Mouse (Mus musculus): ENCODE measurements around the gene Bloc1s1. TPM values are rescaled to one million over a fixed set of nuclear protein-coding genes. Genes with fewer than 3 reads are reported as not detected.

Gene Bloc1s1
- polyA plus RNA-seq, 1 experiment from 2014 or later, result 186 TPM

GRCm38 (mm10) chr10:128901409-128901808 lies 22.4 kb downstream of the Bloc1s1 start:
- Histone ChIP-seq H3K9ac (no peak overlapping the region), H3K9me3 (no peaks in the 10 kb centered on the region), H3K4me1 (peaks cover 10% of the 10 kb centered on the region), H3K36me3 (no peaks in the 10 kb centered on the region), H3K4me3 (no peak overlapping the region), H3K4me2 (no peak overlapping the region), H3K27me3 (peaks cover 7% of the 10 kb centered on the region), H3K27ac (no peak overlapping the region)
- WGBS, result 72% methylated on average over 1 of the region's 1 CpGs
- no peak for ATAC-seq (ENCODE audit: borderline replicate concordance, extremely low read depth, low FRiP score, low TSS enrichment)

- Histone ChIP-seq H3K27ac (no peak within 1 kb of the TSS), H3K9me3 (no peaks in the 10 kb centered on the region), H3K9ac (no peak within 1 kb of the TSS), H3K27me3 (peaks cover 14% of the 10 kb centered on the region), H3K4me1 (peaks cover 17% of the 10 kb centered on the region), H3K36me3 (no peaks in the 10 kb centered on the region), H3K4me3 (no peak within 1 kb of the TSS), H3K4me2 (no peak within 1 kb of the TSS)
- ATAC-seq (ENCODE audit: borderline replicate concordance, extremely low read depth, low FRiP score, low TSS enrichment), result no peak
- 79% methylated on average over 3 of the region's 3 CpGs for WGBS
Measured at GRCm38 (mm10) chr10:128900698-128901097, 23.1 kb downstream of the Bloc1s1 start, which contains the start of gene Cd63. TSS of gene Cd63 (plus strand) at chr10:128900989.

- peaks cover 16% of the 10 kb centered on the region for H3K27me3 ChIP-seq
- H3K4me1 ChIP-seq, result peaks cover 24% of the 10 kb centered on the region
- ATAC-seq (ENCODE audit: borderline replicate concordance, extremely low read depth, low FRiP score, low TSS enrichment), result no peak
- no peak overlapping the region for H3K27ac ChIP-seq
- WGBS, result 69% methylated on average over 6 of the region's 6 CpGs
- H3K9ac ChIP-seq, result no peak overlapping the region
- H3K36me3 ChIP-seq, result no peaks in the 10 kb centered on the region
- H3K4me2 ChIP-seq, result no peak overlapping the region
- no peaks in the 10 kb centered on the region for H3K9me3 ChIP-seq
- no peak overlapping the region for H3K4me3 ChIP-seq
Measured at GRCm38 (mm10) chr10:128899759-128900490, 23.9 kb downstream of the Bloc1s1 start.

- Histone ChIP-seq H3K9ac (no peak overlapping the region), H3K27ac (peak overlapping the region; percentile 75), H3K4me2 (no peak overlapping the region), H3K4me1 (peaks cover 26% of the 10 kb centered on the region), H3K36me3 (no peaks in the 10 kb centered on the region), H3K27me3 (peaks cover 30% of the 10 kb centered on the region), H3K9me3 (no peaks in the 10 kb centered on the region), H3K4me3 (no peak overlapping the region)
- no peak for ATAC-seq (ENCODE audit: borderline replicate concordance, extremely low read depth, low FRiP score, low TSS enrichment)
- WGBS, result 0% methylated on average over 1 of the region's 1 CpGs
Measured at GRCm38 (mm10) chr10:128897501-128897900, 26.3 kb downstream of the Bloc1s1 start.

- 19% methylated on average over 1 of the region's 1 CpGs for WGBS
- ATAC-seq (ENCODE audit: borderline replicate concordance, extremely low read depth, low FRiP score, low TSS enrichment), result no peak
- H3K9ac ChIP-seq, result no peak overlapping the region
- H3K36me3 ChIP-seq, result no peaks in the 10 kb centered on the region
- H3K27ac ChIP-seq, result no peak overlapping the region; the same call in 1 of the 2 replicates
- H3K4me3 ChIP-seq, result no peak overlapping the region
- H3K4me2 ChIP-seq, result no peak overlapping the region
- H3K4me1 ChIP-seq, result peaks cover 31% of the 10 kb centered on the region
- no peaks in the 10 kb centered on the region for H3K9me3 ChIP-seq
- peaks cover 35% of the 10 kb centered on the region for H3K27me3 ChIP-seq
Measured at GRCm38 (mm10) chr10:128896807-128897206, 27.0 kb downstream of the Bloc1s1 start.

- H3K9me3 ChIP-seq, result no peaks in the 10 kb centered on the region
- ATAC-seq (ENCODE audit: borderline replicate concordance, extremely low read depth, low FRiP score, low TSS enrichment), result no peak
- H3K4me3 ChIP-seq, result peak overlapping the region; percentile 11
- 0 out of 2 replicates have a peak overlapping the region, but pooled peaks have one; percentile 27 for H3K27ac ChIP-seq
- peaks cover 35% of the 10 kb centered on the region for H3K27me3 ChIP-seq
- H3K4me1 ChIP-seq, result peaks cover 31% of the 10 kb centered on the region
- H3K4me2 ChIP-seq, result peak overlapping the region; percentile 39
- H3K9ac ChIP-seq, result no peak overlapping the region
- H3K36me3 ChIP-seq, result no peaks in the 10 kb centered on the region
- 6% methylated on average over 17 of the region's 17 CpGs for WGBS
Measured at GRCm38 (mm10) chr10:128895952-128896693, 27.7 kb downstream of the Bloc1s1 start.

- peak overlapping the region; percentile 11 for H3K4me3 ChIP-seq
- H3K4me2 ChIP-seq, result peak overlapping the region; percentile 39
- H3K9ac ChIP-seq, result no peak overlapping the region
- H3K4me1 ChIP-seq, result peaks cover 36% of the 10 kb centered on the region
- ATAC-seq (ENCODE audit: borderline replicate concordance, extremely low read depth, low FRiP score, low TSS enrichment), result no peak
- H3K27ac ChIP-seq, result 0 out of 2 replicates have a peak overlapping the region, but pooled peaks have one; percentile 27
- WGBS, result 0% methylated on average over 9 of the region's 9 CpGs
- H3K27me3 ChIP-seq, result peaks cover 35% of the 10 kb centered on the region
- H3K9me3 ChIP-seq, result no peaks in the 10 kb centered on the region
- no peaks in the 10 kb centered on the region for H3K36me3 ChIP-seq
Measured at GRCm38 (mm10) chr10:128895437-128895836, 28.4 kb downstream of the Bloc1s1 start.

GRCm38 (mm10) chr10:128892246-128892645 lies 31.6 kb downstream of the Bloc1s1 start:
- Histone ChIP-seq H3K36me3 (no peaks in the 10 kb centered on the region), H3K27ac (peak overlapping the region; percentile 93), H3K4me3 (peak overlapping the region; percentile 80), H3K4me1 (peaks cover 52% of the 10 kb centered on the region), H3K9me3 (no peaks in the 10 kb centered on the region), H3K4me2 (peak overlapping the region; percentile 92), H3K9ac (peak overlapping the region; percentile 69), H3K27me3 (peaks cover 35% of the 10 kb centered on the region)
- WGBS, result 2% methylated on average over 9 of the region's 9 CpGs
- ATAC-seq (ENCODE audit: borderline replicate concordance, extremely low read depth, low FRiP score, low TSS enrichment), result 0 out of 2 replicates have a peak, but pooled peaks have one; percentile 1

GRCm38 (mm10) chr10:128891296-128892094 lies 32.3 kb downstream of the Bloc1s1 start, which contains the start of gene Gdf11:
TSS of gene Gdf11 (minus strand) at chr10:128891718.
- Histone ChIP-seq H3K4me1 (peaks cover 45% of the 10 kb centered on the region), H3K27me3 (peaks cover 29% of the 10 kb centered on the region)

GRCm38 (mm10) chr10:128890383-128891295 lies 33.2 kb downstream of the Bloc1s1 start:
- WGBS, result 1% methylated on average over 40 of the region's 40 CpGs
- peak overlapping the region; percentile 92 for H3K4me2 ChIP-seq
- peaks cover 21% of the 10 kb centered on the region; the same call in 1 of the 2 replicates for H3K27me3 ChIP-seq
- peaks cover 37% of the 10 kb centered on the region for H3K4me1 ChIP-seq
- H3K27ac ChIP-seq, result peak overlapping the region; percentile 93
- no peak for ATAC-seq (ENCODE audit: borderline replicate concordance, extremely low read depth, low FRiP score, low TSS enrichment)
- H3K36me3 ChIP-seq, result 0 out of 2 replicates have a peak, but pooled peaks cover 1% of the 10 kb centered on the region
- H3K4me3 ChIP-seq, result peak overlapping the region; percentile 80
- peak overlapping the region; percentile 69 for H3K9ac ChIP-seq
- no peaks in the 10 kb centered on the region for H3K9me3 ChIP-seq

More at GRCm38 (mm10) chr10:128891296-128892094, 32.3 kb downstream of the Bloc1s1 start, which contains the start of gene Gdf11:
- Histone ChIP-seq H3K36me3 (no peaks in the 10 kb centered on the region), H3K27ac (peak within 1 kb of the TSS; percentile 93), H3K4me3 (peak within 1 kb of the TSS; percentile 80), H3K4me2 (peak within 1 kb of the TSS; percentile 92), H3K9ac (peak within 1 kb of the TSS; percentile 69), H3K9me3 (no peaks in the 10 kb centered on the region)
- WGBS, result under 1% methylated on average over 65 of the region's 89 CpGs
- peak; percentile 77 for ATAC-seq (ENCODE audit: borderline replicate concordance, extremely low read depth, low FRiP score, low TSS enrichment)
